Mouse (Mus musculus) kidney, adult 8-10 months (tissue): Measurements from ENCODE around the gene Tfap2d.
A peak's percentile ranks its signal among the peaks of the same experiment; 100 is the strongest.

ENCODE experiments used
- DNase-seq, 2 experiments: peaks; one replicate each; pipeline ENCODE4 v3.0.0; 2022

Tfap2d gene

GRCm38 (mm10) chr1:19211033-19211405 is 108.2 kb downstream of the Tfap2d start:
- DNase-seq, result peak; percentile 64 to 75

- DNase-seq, result peak in 1 of 2 experiments; percentile 42
Observed at GRCm38 (mm10) chr1:19211546-19212154, 108.8 kb downstream of the Tfap2d start.

DNA sequence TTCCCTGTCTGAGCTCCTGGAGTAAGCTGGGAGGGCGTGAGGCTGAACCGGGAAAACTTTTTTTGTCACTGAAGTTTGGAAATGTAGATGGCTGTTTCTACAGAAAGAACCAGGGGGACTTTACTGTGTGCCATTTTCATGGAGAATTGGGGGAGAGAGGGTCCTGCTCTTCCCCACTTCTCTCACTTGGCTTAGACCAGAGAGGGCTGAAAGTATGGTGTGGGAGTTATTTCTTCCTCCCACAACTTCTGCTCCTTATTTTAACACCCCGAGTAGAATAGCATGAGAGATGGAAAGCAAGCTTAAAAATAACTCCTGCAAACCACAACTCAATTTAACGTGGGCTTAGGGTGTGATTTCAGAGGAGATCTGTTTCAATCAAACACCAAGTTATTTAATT is 109.9 kb downstream of the Tfap2d start:
- no peak for DNase-seq

GRCm38 (mm10) chr1:19213171-19213570 is 110.3 kb downstream of the Tfap2d start:
- no peak for DNase-seq

GRCm38 (mm10) chr1:19213851-19214395 is 111.1 kb downstream of the Tfap2d start:
- no peak for DNase-seq
